Mouse (Mus musculus): ENCODE data around the gene Tst.

DNA sequence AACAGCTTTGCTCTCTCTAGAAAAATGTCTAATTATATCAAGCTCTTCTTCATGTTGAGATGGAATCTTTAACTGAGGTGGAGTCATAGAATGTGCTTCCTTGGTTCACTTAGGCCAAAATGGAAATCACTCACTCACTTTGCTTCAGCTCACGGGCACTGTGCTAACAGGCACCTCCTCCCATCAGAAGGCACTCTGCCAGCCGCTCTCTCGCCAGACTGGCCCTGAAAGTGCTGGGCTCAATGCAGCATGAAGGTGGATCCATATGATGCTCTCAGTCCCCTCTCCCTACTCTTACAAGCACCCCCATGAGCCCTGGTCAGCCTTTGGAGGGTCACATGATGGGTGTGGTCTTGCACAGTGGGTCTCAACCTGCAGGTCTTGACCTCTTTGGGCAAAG is 31.5 kb downstream of the Tst start:
- TF ChIP-seq CTCF (IDR thresholded peaks at IDR 0.05; ENCODE audit: low read depth, low read length) = no peak; the same call in 1 of the 2 replicates
- no peak for TF ChIP-seq POLR2A (IDR thresholded peaks at IDR 0.05; ENCODE audit: borderline replicate concordance, low read depth, low read length)
